Mouse (Mus musculus): ENCODE measurements at regions not wholly inside any gene's neighbourhood (a gene's known extent, or its start where the extent isn't known, plus 50 kb on each side); places are given as distances from the start of the nearest gene placed in this dataset.

- no peak for DNase-seq (ENCODE audit: low read depth)
Observed at GRCm38 (mm10) chr2:71690277-71691161, 54.9 kb upstream of the Itga6 start.

GRCm38 (mm10) chr2:71694758-71695310, 50.6 kb upstream of the Itga6 start:
- no peak for DNase-seq (ENCODE audit: low read depth)

Data from 416B (cell line).